Mouse (Mus musculus) embryonic facial prominence, embryonic 12.5 days (tissue): ENCODE data around the gene Pknox2. TPM values are rescaled to one million over a fixed set of nuclear protein-coding genes. Genes with fewer than 3 reads are reported as not detected.

Experiments
- ATAC-seq: fragments of 200-750 bp; cut with Nextera tagmentation; 2 replicates; pipeline ENCODE4 v1.8.0; 2017; ENCODE audit not compliant: insufficient number of reproducible peaks, insufficient read depth, low FRiP score, low TSS enrichment
- H3K27ac ChIP-seq: fragments of 300-500 bp; sonication (generic); 2 replicates; pipeline ENCODE4 v1.5.1; 2016; ENCODE audit warnings: mild to moderate bottlenecking
- H3K27me3 ChIP-seq: fragments of 300-500 bp; sonication (generic); 2 replicates; pipeline ENCODE4 v1.6.1; 2016; ENCODE audit warnings: mild to moderate bottlenecking, moderate library complexity
- H3K36me3 ChIP-seq: fragments of 300-500 bp; sonication (generic); 2 replicates; pipeline ENCODE4 v1.6.1; 2016; ENCODE audit warnings: mild to moderate bottlenecking
- H3K4me1 ChIP-seq: fragments of 300-500 bp; sonication (generic); 2 replicates; pipeline ENCODE4 v1.6.1; 2016
- H3K4me2 ChIP-seq: fragments of 300-500 bp; sonication (generic); replicated peaks from 2 replicates; pipeline ENCODE4 v1.6.1; 2016; ENCODE audit warnings: mild to moderate bottlenecking, moderate library complexity
- H3K4me3 ChIP-seq: fragments of 300-500 bp; sonication (generic); 2 replicates; pipeline ENCODE4 v1.5.1; 2016; ENCODE audit warnings: mild to moderate bottlenecking
- H3K9ac ChIP-seq: fragments of 300-500 bp; sonication (generic); 2 replicates; pipeline ENCODE4 v1.6.1; 2016; ENCODE audit warnings: mild to moderate bottlenecking, moderate library complexity
- H3K9me3 ChIP-seq: fragments of 300-500 bp; sonication (generic); 2 replicates; pipeline ENCODE4 v1.6.1; 2016; ENCODE audit warnings: mild to moderate bottlenecking, moderate library complexity
- WGBS: fragments of 180-500 bp; shearing (Covaris S2); methylation state at CpG from one replicate; pipeline ENCODE4 v1.1.7; 2016; 5-methylcytosine and 5-hydroxymethylcytosine counted together
- polyA plus RNA-seq: library from polyadenylated mRNA; unstranded; fragments of >200 nt; fragmentation: Nextera tagmentation; extraction: Ambion mirVana; gene quantifications from 2 replicates; pipeline ENCODE4 v1.2.1, GENCODE M21; 2016

Pknox2 gene
- polyA plus RNA-seq, 1 experiment from 2014 or later, result 20.8 TPM

- Histone ChIP-seq H3K9ac (no peak overlapping the region), H3K4me3 (no peak overlapping the region), H3K27ac (no peak overlapping the region), H3K9me3 (no peaks in the 10 kb centered on the region), H3K27me3 (no peaks in the 10 kb centered on the region), H3K4me2 (no peak overlapping the region), H3K36me3 (no peaks in the 10 kb centered on the region), H3K4me1 (peaks cover 10% of the 10 kb centered on the region)
- WGBS, result 75% methylated on average over 13 of the region's 13 CpGs
- no peak for ATAC-seq
Observed at GRCm38 (mm10) chr9:36921718-36922415, 225.3 kb downstream of the Pknox2 start.

DNA sequence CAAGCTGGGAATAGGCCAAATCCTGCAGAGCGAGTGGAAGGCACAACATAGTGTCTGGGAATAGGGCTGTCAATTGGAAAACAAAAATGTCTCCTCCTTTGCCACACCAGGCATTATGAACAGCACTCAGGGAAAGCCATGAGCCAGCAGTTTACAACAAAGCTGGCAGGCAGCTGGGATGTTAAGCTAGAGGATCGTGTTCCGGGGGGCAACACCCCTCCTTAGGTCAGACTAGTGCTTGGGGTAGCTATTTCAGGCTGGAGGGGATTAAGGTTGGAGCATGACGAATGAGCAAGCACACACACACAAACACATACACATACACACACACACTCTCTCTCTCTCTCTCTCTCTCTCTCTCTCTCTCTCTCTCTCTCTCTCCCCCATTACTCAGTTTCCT is 227.7 kb downstream of the Pknox2 start:
- Histone ChIP-seq H3K27me3 (no peaks in the 10 kb centered on the region), H3K4me1 (peaks cover 15% of the 10 kb centered on the region), H3K4me2 (no peak overlapping the region), H3K9me3 (no peaks in the 10 kb centered on the region), H3K4me3 (no peak overlapping the region), H3K27ac (no peak overlapping the region), H3K9ac (no peak overlapping the region), H3K36me3 (no peaks in the 10 kb centered on the region)
- WGBS, result 33% methylated on average over 4 of the region's 4 CpGs
- 0 out of 2 replicates have a peak, but pooled peaks have one; percentile 11 for ATAC-seq

DNA sequence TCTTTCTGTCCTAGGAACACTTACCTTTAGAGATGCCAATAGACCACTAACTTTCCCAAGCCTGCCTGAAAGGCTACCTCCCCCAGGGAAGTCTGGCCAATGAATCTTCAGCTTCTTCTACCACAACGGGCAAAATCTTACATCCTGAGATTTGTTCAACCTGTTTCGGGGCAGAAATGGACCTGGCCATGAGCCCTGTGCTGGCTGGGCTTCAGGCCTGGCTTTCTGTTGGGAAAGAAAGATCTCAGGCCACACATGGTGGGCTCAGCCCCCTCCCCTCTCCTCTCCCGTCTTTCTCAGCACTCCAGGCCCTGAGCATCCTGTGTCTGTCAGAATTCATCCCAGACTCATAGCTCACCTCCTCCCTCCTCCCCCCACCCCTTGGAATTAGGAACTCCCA is 228.6 kb downstream of the Pknox2 start:
- no peaks in the 10 kb centered on the region for H3K36me3 ChIP-seq
- H3K27ac ChIP-seq, result no peak overlapping the region
- H3K4me1 ChIP-seq, result peaks cover 15% of the 10 kb centered on the region
- no peak overlapping the region for H3K9ac ChIP-seq
- no peak overlapping the region for H3K4me3 ChIP-seq
- H3K27me3 ChIP-seq, result no peaks in the 10 kb centered on the region
- H3K4me2 ChIP-seq, result no peak overlapping the region
- no peak for ATAC-seq
- WGBS, result 50% methylated on average over 3 of the region's 3 CpGs
- no peaks in the 10 kb centered on the region for H3K9me3 ChIP-seq

- Histone ChIP-seq H3K27me3 (no peaks in the 10 kb centered on the region), H3K9ac (no peak overlapping the region), H3K4me1 (peaks cover 15% of the 10 kb centered on the region), H3K9me3 (no peaks in the 10 kb centered on the region), H3K27ac (peak overlapping the region; percentile 47; the same call in 1 of the 2 replicates), H3K36me3 (no peaks in the 10 kb centered on the region), H3K4me3 (no peak overlapping the region), H3K4me2 (0 out of 2 replicates have a peak overlapping the region, but pooled peaks have one; percentile 18)
- ATAC-seq, result 0 out of 2 replicates have a peak, but pooled peaks have one; percentile 35
- WGBS, result 12% methylated on average over 5 of the region's 5 CpGs
Observed at GRCm38 (mm10) chr9:36916915-36917314, 230.3 kb downstream of the Pknox2 start.

DNA sequence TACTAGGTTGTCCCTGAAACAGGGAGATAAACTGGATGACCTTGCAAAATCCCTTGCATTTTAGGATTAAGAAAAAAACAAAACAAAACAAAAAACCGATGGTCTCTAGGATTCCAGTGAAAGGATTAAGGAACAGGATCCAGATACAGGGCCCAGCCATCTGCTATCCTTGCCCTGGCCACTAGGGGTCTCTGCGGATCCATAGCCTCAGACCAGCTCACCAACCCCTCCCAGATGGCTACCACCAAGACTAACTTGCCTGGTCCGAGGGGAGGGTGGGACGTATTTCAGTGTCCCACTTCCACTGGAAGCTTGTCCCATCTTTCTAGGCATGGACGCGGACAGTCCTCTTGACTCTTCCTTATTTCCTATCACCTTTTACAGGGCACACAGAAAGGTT is 230.8 kb downstream of the Pknox2 start:
- 6% methylated on average over 6 of the region's 6 CpGs for WGBS
- H3K27me3 ChIP-seq, result no peaks in the 10 kb centered on the region
- H3K9me3 ChIP-seq, result no peaks in the 10 kb centered on the region
- peak overlapping the region; percentile 47; the same call in 1 of the 2 replicates for H3K27ac ChIP-seq
- H3K4me3 ChIP-seq, result no peak overlapping the region
- no peaks in the 10 kb centered on the region for H3K36me3 ChIP-seq
- no peak for ATAC-seq
- H3K9ac ChIP-seq, result no peak overlapping the region
- H3K4me2 ChIP-seq, result peak overlapping the region; percentile 18; the same call in 1 of the 2 replicates
- H3K4me1 ChIP-seq, result peaks cover 15% of the 10 kb centered on the region

- Histone ChIP-seq H3K9me3 (no peaks in the 10 kb centered on the region), H3K27me3 (no peaks in the 10 kb centered on the region), H3K36me3 (0 out of 2 replicates have a peak, but pooled peaks cover 3% of the 10 kb centered on the region), H3K9ac (no peak overlapping the region), H3K27ac (no peak overlapping the region), H3K4me3 (no peak overlapping the region), H3K4me1 (no peaks in the 10 kb centered on the region), H3K4me2 (no peak overlapping the region)
- 65% methylated on average over 4 of the region's 4 CpGs for WGBS
- ATAC-seq, result no peak
Observed at GRCm38 (mm10) chr9:36905452-36905851, 241.8 kb downstream of the Pknox2 start.

DNA sequence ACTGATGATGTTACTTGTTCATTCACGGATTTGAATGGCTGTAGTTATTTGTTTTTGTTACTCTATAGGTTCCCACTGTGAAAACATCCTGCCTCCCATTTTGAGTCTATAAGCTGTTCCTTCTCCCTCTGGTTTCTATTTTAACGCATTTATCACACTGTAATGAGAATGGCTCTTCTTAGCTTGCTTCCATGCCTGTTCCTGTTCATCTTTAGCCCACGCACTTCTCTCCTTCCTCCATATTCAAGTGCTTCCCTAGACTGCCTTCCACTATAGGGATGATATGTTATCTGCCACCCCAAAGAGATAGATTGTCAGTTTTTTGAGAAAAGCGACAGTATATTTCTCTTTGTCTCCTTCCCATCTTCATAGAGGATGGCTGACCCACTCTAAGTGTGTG is 246.7 kb downstream of the Pknox2 start:
- H3K27me3 ChIP-seq, result no peaks in the 10 kb centered on the region
- no peak overlapping the region for H3K4me2 ChIP-seq
- H3K9me3 ChIP-seq, result no peaks in the 10 kb centered on the region
- H3K27ac ChIP-seq, result no peak overlapping the region
- no peak for ATAC-seq
- H3K4me3 ChIP-seq, result no peak overlapping the region
- no peaks in the 10 kb centered on the region for H3K4me1 ChIP-seq
- WGBS, result 87% methylated on average over 4 of the region's 4 CpGs
- H3K9ac ChIP-seq, result no peak overlapping the region
- H3K36me3 ChIP-seq, result 0 out of 2 replicates have a peak, but pooled peaks cover 3% of the 10 kb centered on the region

DNA sequence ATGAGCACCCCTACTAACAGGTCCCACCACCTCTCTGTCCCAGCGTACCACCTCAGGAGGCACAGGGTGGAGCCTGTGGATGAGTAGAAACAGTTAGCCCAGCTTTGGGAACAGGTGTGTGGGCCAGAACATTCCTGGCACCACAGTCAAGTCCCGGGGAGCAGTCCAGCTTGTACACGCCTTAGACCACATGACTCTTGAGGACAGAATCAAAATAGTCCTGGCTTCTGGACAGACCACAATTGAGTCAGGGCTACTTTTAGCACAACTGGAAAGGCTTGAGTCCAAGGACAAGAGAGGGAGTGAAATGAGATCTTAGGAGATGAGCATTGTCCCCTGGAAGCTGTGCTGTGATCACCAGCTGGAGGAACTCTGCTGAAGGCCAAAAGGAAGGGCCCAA is 248.6 kb downstream of the Pknox2 start:
- H3K9ac ChIP-seq, result no peak overlapping the region
- H3K9me3 ChIP-seq, result no peaks in the 10 kb centered on the region
- no peak overlapping the region for H3K27ac ChIP-seq
- H3K4me2 ChIP-seq, result no peak overlapping the region
- 88% methylated on average over 3 of the region's 3 CpGs for WGBS
- H3K27me3 ChIP-seq, result no peaks in the 10 kb centered on the region
- no peak for ATAC-seq
- no peaks in the 10 kb centered on the region for H3K4me1 ChIP-seq
- no peak overlapping the region for H3K4me3 ChIP-seq
- 0 out of 2 replicates have a peak, but pooled peaks cover 3% of the 10 kb centered on the region for H3K36me3 ChIP-seq

DNA sequence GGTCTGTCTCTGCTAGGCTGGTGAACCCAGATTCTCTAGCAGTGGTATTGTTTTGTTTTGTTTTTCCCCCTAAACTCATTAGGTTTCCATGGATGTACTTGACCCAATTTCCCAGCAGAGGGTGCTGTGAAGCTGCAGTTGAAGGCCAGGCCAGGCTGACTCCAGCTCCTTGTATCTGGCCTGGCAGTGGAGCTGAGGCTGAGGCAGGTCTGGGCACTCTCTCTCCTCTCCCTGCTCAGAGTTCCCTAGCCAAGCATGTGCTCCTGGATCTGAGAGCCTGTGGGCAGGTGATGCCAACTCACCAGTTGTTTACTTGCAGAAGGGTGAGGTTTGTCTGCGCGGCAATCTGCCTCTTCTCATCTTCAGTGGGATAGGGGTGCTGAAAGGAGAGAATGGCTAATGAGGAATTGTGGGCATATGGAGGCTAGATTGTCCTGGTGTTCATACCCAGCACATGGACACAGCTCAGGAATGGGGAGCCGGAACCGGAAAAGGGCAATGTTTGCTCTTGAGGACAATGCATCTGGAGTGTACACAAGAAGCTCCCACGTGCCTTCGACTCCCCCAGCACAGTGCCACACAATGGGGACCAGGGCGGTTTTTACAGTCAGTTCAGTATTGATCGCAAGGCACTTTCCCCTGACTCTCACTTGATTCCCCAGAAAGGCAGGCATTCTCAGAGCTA is 252.1 kb downstream of the Pknox2 start:
- Histone ChIP-seq H3K4me2 (no peak overlapping the region), H3K9ac (no peak overlapping the region), H3K4me3 (no peak overlapping the region), H3K27ac (no peak overlapping the region), H3K36me3 (peaks cover 10% of the 10 kb centered on the region; the same call in 1 of the 2 replicates), H3K27me3 (no peaks in the 10 kb centered on the region), H3K4me1 (no peaks in the 10 kb centered on the region), H3K9me3 (no peaks in the 10 kb centered on the region)
- 81% methylated on average over 8 of the region's 8 CpGs for WGBS
- ATAC-seq, result no peak

GRCm38 (mm10) chr9:36894242-36894641 is 253.0 kb downstream of the Pknox2 start:
- Histone ChIP-seq H3K4me1 (no peaks in the 10 kb centered on the region), H3K9ac (no peak overlapping the region), H3K36me3 (peaks cover 10% of the 10 kb centered on the region; the same call in 1 of the 2 replicates), H3K27ac (no peak overlapping the region), H3K4me2 (no peak overlapping the region), H3K27me3 (no peaks in the 10 kb centered on the region), H3K4me3 (no peak overlapping the region), H3K9me3 (no peaks in the 10 kb centered on the region)
- ATAC-seq, result no peak
- WGBS, result 88% methylated on average over 7 of the region's 7 CpGs

DNA sequence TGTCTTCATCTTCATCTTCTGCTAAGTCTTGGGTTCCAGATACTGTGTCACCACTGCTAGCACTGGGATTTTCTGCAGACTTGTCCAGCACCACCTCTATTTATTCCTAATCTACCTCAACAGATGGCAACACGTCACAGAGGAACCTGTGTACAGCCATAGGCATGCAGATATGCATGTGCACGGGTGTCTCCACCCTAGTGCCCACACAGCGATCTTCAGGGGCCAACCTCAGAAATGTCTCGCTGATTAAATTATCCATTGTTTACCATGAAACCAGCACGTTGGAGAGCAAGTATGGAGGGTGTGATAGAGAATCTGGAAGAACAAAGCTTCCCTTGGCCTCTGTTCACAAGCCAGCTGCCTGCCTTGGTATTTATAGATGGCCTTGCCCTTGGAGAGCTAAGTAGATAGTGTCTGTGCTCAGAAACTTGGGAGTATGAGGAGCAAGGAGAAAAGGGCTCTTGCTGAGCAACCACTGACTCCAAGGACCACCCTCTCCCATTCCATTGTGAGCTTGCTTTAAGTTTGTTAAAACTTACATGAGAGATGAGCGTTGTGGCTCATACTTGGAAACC is 253.7 kb downstream of the Pknox2 start:
- Histone ChIP-seq H3K4me2 (no peak overlapping the region), H3K27ac (no peak overlapping the region), H3K4me3 (no peak overlapping the region), H3K9me3 (no peaks in the 10 kb centered on the region), H3K9ac (no peak overlapping the region), H3K4me1 (no peaks in the 10 kb centered on the region), H3K27me3 (no peaks in the 10 kb centered on the region), H3K36me3 (peaks cover 10% of the 10 kb centered on the region; the same call in 1 of the 2 replicates)
- ATAC-seq, result no peak
- WGBS, result 86% methylated on average over 6 of the region's 6 CpGs

DNA sequence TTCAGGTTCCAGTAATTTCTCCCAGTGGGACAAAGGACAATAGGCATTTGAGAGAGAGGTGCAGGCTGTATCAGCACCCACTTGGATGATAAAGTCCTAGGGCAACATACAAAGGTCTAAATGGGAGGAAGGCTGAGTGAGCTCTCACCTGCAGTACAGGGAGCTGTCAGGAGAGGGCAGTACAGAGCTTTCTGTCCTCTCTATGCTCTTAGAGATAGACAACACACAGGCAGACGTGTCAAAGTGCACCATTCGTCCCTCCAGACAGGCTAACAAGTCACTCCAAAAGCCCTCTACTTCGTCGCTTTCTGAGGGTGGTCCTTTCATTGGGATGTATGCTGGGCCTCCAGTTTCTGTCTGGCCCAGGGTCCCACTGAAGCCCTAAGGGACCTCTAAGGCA is 256.7 kb downstream of the Pknox2 start:
- 31% methylated on average over 4 of the region's 4 CpGs for WGBS

More for the DNA sequence above, 256.7 kb downstream of the Pknox2 start:
- H3K27ac ChIP-seq, result no peak overlapping the region
- no peak overlapping the region for H3K4me2 ChIP-seq
- H3K4me3 ChIP-seq, result no peak overlapping the region
- no peak overlapping the region for H3K9ac ChIP-seq
- no peak for ATAC-seq
- no peaks in the 10 kb centered on the region for H3K27me3 ChIP-seq
- peaks cover 10% of the 10 kb centered on the region; the same call in 1 of the 2 replicates for H3K36me3 ChIP-seq
- H3K4me1 ChIP-seq, result no peaks in the 10 kb centered on the region
- no peaks in the 10 kb centered on the region for H3K9me3 ChIP-seq
